Mouse (Mus musculus): ENCODE measurements around the gene Tcf7. TPM values are rescaled to one million over a fixed set of nuclear protein-coding genes. Genes with fewer than 3 reads are reported as not detected.

The Tcf7 gene
- polyA plus RNA-seq, 1 experiment = 3.4 TPM

GRCm38 (mm10) chr11:52240898-52241542 is 41.8 kb downstream of the Tcf7 start:
- Histone ChIP-seq H3K27me3 (ENCODE audit: control insufficient read depth, insufficient read depth, low read length) (no peaks in the 10 kb centered on the region), H3K27ac (ENCODE audit: insufficient read depth, low read length) (no peak overlapping the region), H3K4me3 (replicated peaks; ENCODE audit: insufficient read depth, low read depth, low read length) (no peak overlapping the region), H3K4me1 (ENCODE audit: control insufficient read depth, insufficient read depth, low read length) (no peaks in the 10 kb centered on the region)
- 89% methylated on average over 4 of the region's 4 CpGs for WGBS
- no peak for TF ChIP-seq CTCF (IDR thresholded peaks at IDR 0.05; ENCODE audit: borderline replicate concordance, insufficient read depth, low read depth, low read length)
- no peak for TF ChIP-seq POLR2A (IDR thresholded peaks at IDR 0.05; ENCODE audit: borderline replicate concordance, insufficient read depth, low read length)
- DNase-seq = no peak

- H3K4me3 ChIP-seq (replicated peaks; ENCODE audit: insufficient read depth, low read depth, low read length) = no peak overlapping the region
- TF ChIP-seq CTCF (IDR thresholded peaks at IDR 0.05; ENCODE audit: borderline replicate concordance, insufficient read depth, low read depth, low read length) = no peak
- TF ChIP-seq POLR2A (IDR thresholded peaks at IDR 0.05; ENCODE audit: borderline replicate concordance, insufficient read depth, low read length) = no peak
- H3K27ac ChIP-seq (ENCODE audit: insufficient read depth, low read length) = no peak overlapping the region
- DNase-seq = peak in 1 of 2 experiments; percentile 33
- H3K27me3 ChIP-seq (ENCODE audit: control insufficient read depth, insufficient read depth, low read length) = no peaks in the 10 kb centered on the region
- no peaks in the 10 kb centered on the region for H3K4me1 ChIP-seq (ENCODE audit: control insufficient read depth, insufficient read depth, low read length)
Measured at GRCm38 (mm10) chr11:52234509-52234908, 48.3 kb downstream of the Tcf7 start.

DNA sequence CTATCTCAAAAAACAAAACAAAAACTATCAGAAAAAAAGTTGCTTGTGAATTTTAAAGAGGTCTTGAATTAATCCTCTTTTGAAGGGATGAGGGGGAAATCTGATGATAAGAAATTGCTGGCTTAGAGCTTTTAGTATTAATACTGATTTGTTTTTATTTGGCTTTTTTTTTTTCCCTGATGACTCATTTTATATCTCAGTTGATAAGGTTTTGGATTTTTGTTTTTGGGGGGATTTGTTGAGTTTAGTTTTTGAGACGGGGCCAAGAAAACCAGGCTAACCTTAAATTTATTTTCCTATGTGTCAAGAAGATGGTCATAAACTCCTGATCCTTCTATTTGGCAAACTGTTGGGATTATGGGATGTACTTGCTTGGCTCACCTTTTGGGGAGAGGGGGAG is 48.9 kb downstream of the Tcf7 start:
- Histone ChIP-seq H3K4me3 (replicated peaks; ENCODE audit: insufficient read depth, low read depth, low read length) (peak overlapping the region; percentile 4), H3K4me1 (ENCODE audit: control insufficient read depth, insufficient read depth, low read length) (no peaks in the 10 kb centered on the region), H3K27me3 (ENCODE audit: control insufficient read depth, insufficient read depth, low read length) (no peaks in the 10 kb centered on the region), H3K27ac (ENCODE audit: insufficient read depth, low read length) (no peak overlapping the region)
- 88% methylated on average over 1 of the region's 1 CpGs for WGBS
- no peak for DNase-seq
- TF ChIP-seq POLR2A (IDR thresholded peaks at IDR 0.05; ENCODE audit: borderline replicate concordance, insufficient read depth, low read length) (no peak), CTCF (IDR thresholded peaks at IDR 0.05; ENCODE audit: borderline replicate concordance, insufficient read depth, low read depth, low read length) (no peak)

GRCm38 (mm10) chr11:52233043-52233653 is 49.7 kb downstream of the Tcf7 start:
- no peak for DNase-seq
- Histone ChIP-seq H3K4me3 (replicated peaks; ENCODE audit: insufficient read depth, low read depth, low read length) (peak overlapping the region; percentile 45), H3K27me3 (ENCODE audit: control insufficient read depth, insufficient read depth, low read length) (no peaks in the 10 kb centered on the region), H3K27ac (ENCODE audit: insufficient read depth, low read length) (no peak overlapping the region), H3K4me1 (ENCODE audit: control insufficient read depth, insufficient read depth, low read length) (no peaks in the 10 kb centered on the region)
- TF ChIP-seq POLR2A (IDR thresholded peaks at IDR 0.05; ENCODE audit: borderline replicate concordance, insufficient read depth, low read length) (no peak), CTCF (IDR thresholded peaks at IDR 0.05; ENCODE audit: borderline replicate concordance, insufficient read depth, low read depth, low read length) (no peak)
- WGBS = 26% methylated on average over 3 of the region's 3 CpGs

DNA sequence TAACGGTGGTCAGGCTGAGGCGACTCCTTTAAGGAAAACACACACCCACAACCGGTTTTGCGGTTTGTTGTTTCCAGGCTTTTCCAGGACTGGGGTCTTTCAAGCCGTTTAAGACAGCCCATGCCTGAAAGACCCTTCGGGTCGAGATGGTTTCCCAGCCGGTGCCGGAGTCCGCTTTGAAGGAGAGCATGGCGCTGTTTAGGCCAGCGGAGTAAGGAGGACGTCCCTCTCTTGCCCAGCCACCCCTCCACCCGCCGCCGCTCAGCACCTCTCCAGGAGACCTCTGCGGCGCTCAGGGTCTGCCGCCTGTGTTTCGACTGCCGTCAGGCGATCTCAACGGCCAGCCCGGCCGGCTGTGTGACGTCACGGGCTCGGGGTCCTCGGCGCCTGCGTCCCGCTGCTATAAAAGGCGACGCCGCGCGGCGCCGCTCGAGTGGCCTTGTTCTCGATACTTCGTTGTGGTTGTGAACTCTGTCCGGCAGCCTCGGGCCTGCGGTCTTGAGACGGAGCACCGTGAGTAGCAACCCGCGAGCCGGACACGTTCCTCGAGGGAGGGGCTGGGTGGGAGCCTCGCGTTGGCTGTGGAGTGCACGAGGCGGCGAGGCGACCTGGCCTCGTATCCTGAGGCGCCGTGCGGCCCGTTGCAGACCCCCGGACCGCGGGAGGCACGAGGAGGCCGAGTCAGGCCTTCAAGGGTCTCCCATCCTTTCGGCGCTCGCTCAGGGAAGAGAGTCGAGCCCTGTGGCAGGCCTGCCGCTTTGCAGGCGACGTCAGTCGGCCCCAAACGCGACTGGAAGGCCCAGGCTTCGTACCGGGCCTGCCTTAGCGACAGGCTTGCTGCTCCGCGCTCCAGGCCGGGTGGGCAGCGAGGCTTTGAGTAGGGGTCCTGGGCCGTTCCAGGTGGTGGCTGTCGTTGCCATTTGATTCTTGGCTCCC is 50.9 kb downstream of the Tcf7 start, which contains the start of gene Skp1a:
TSS of gene Skp1a (plus strand) at position 390 of the 936 bp plus-strand sequence.
- H3K27ac ChIP-seq (ENCODE audit: insufficient read depth, low read length) = peak within 1 kb of the TSS; percentile 99
- WGBS = under 1% methylated on average over 87 of the region's 87 CpGs
- peak within 1 kb of the TSS; percentile 77 for H3K4me3 ChIP-seq (replicated peaks; ENCODE audit: insufficient read depth, low read depth, low read length)
- peak; percentile 91 to 96 for DNase-seq
- no peaks in the 10 kb centered on the region for H3K4me1 ChIP-seq (ENCODE audit: control insufficient read depth, insufficient read depth, low read length)
- TF ChIP-seq CTCF (IDR thresholded peaks at IDR 0.05; ENCODE audit: borderline replicate concordance, insufficient read depth, low read depth, low read length) (no peak), POLR2A (IDR thresholded peaks at IDR 0.05; ENCODE audit: borderline replicate concordance, insufficient read depth, low read length) (peak; percentile 94)
- no peaks in the 10 kb centered on the region for H3K27me3 ChIP-seq (ENCODE audit: control insufficient read depth, insufficient read depth, low read length)

GRCm38 (mm10) chr11:52230694-52231093 is 52.1 kb downstream of the Tcf7 start:
- H3K4me1 ChIP-seq (ENCODE audit: control insufficient read depth, insufficient read depth, low read length) = no peaks in the 10 kb centered on the region
- no peak overlapping the region for H3K27ac ChIP-seq (ENCODE audit: insufficient read depth, low read length)
- 56% methylated on average over 5 of the region's 5 CpGs for WGBS
- H3K4me3 ChIP-seq (replicated peaks; ENCODE audit: insufficient read depth, low read depth, low read length) = no peak overlapping the region
- no peak for DNase-seq
- TF ChIP-seq POLR2A (IDR thresholded peaks at IDR 0.05; ENCODE audit: borderline replicate concordance, insufficient read depth, low read length) (no peak), CTCF (IDR thresholded peaks at IDR 0.05; ENCODE audit: borderline replicate concordance, insufficient read depth, low read depth, low read length) (no peak)
- no peaks in the 10 kb centered on the region for H3K27me3 ChIP-seq (ENCODE audit: control insufficient read depth, insufficient read depth, low read length)

DNA sequence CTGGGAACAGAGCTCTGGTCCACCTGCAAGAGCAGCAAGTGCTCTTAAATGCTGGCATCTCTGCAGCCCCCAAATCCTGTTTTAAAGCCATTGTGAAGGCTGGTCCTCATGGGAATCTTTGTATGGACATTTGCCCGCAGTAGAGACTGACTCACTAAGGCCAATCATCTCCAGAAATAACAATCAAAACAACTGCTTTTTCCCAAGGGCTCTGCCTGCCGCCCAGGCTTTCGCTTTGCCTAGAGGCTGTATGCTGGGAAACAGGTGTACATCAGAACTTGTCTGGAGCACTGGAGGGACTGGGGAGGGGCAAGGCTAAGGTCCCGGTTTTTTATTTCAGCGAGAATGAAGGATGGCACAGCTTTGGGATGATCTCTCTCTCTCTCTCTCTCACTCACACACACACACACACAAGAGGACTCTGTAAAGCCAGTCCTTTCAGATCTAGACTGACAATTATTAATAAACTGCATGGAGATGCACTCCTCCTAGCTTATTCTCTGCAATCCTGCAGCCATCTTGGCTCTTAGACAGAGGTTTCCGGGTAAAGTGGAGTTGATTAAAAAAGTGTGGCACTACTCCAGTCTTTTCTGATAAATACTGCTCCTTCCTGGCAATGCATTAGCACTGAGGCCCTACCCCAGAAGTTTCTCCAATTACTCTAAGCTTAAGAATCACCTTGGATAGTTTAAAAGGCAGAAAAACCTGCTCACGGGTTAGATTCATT is 53.9 kb downstream of the Tcf7 start:
- Histone ChIP-seq H3K4me3 (replicated peaks; ENCODE audit: insufficient read depth, low read depth, low read length) (no peak overlapping the region), H3K27ac (ENCODE audit: insufficient read depth, low read length) (no peak overlapping the region), H3K4me1 (ENCODE audit: control insufficient read depth, insufficient read depth, low read length) (no peaks in the 10 kb centered on the region), H3K27me3 (ENCODE audit: control insufficient read depth, insufficient read depth, low read length) (no peaks in the 10 kb centered on the region)
- TF ChIP-seq CTCF (IDR thresholded peaks at IDR 0.05; ENCODE audit: borderline replicate concordance, insufficient read depth, low read depth, low read length) = no peak
- no peak for TF ChIP-seq POLR2A (IDR thresholded peaks at IDR 0.05; ENCODE audit: borderline replicate concordance, insufficient read depth, low read length)
- DNase-seq = no peak
- 67% methylated on average over 7 of the region's 7 CpGs for WGBS

All from cerebellum, adult 2 months (tissue).